Mouse (Mus musculus): ENCODE results near the gene Tmem130. TPM values are rescaled to one million over a fixed set of nuclear protein-coding genes. Genes with fewer than 3 reads are reported as not detected.
A peak's percentile ranks its signal among the peaks of the same experiment; 100 is the strongest.

The Tmem130 gene
- polyA plus RNA-seq, 1 experiment from 2014 or later, result 14.5 TPM

- no peak overlapping the region for H3K9ac ChIP-seq (ENCODE audit: low read length)
- no peaks in the 10 kb centered on the region for H3K9me3 ChIP-seq (ENCODE audit: control insufficient read depth, low read length)
- peaks cover 9% of the 10 kb centered on the region; the same call in 1 of the 2 replicates for H3K4me1 ChIP-seq (replicated peaks; ENCODE audit: control insufficient read depth, insufficient read depth, low read length)
- H3K4me2 ChIP-seq (ENCODE audit: low read depth, low read length, severe bottlenecking), result no peak overlapping the region
- DNase-seq (ENCODE audit: low spot score) (no peak), ATAC-seq (replicated peaks; ENCODE audit: low FRiP score) (no peak)
- no peak overlapping the region for H3K4me3 ChIP-seq (ENCODE audit: low read depth, low read length)
- H3K27me3 ChIP-seq (ENCODE audit: control insufficient read depth, insufficient read depth, low read length), result peaks cover 9% of the 10 kb centered on the region; the same call in 1 of the 2 replicates
- H3K36me3 ChIP-seq (ENCODE audit: control insufficient read depth, insufficient read depth, low read length), result no peaks in the 10 kb centered on the region
- WGBS, result 82% methylated on average over 3 of the region's 3 CpGs
- H3K27ac ChIP-seq (ENCODE audit: low read depth, low read length), result no peak overlapping the region
Measured at GRCm38 (mm10) chr5:144725554-144725953, 36.1 kb downstream of the Tmem130 start.

DNA sequence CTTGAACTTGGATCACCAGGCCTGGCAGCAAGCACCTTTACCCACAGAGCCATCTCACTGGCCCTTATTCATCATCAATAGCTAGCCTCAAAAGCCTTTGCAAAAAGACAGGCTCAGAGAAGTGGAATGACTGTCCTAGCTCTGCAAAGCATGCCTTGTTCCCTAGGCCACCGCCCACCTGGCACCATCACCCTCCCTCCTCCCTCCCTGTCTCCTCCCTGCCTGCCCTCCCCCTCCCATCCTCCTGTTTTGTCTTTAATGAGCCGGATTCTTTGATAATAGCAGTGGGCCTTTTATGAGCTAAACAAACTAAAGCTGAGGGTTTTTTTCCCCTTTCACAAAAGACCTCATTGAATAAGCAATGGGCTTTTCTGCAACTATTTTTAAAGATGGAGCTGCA, 36.7 kb downstream of the Tmem130 start:
- WGBS, result 21% methylated on average over 2 of the region's 2 CpGs
- Histone ChIP-seq H3K9me3 (ENCODE audit: control insufficient read depth, low read length) (no peaks in the 10 kb centered on the region), H3K4me2 (ENCODE audit: low read depth, low read length, severe bottlenecking) (no peak overlapping the region), H3K27me3 (ENCODE audit: control insufficient read depth, insufficient read depth, low read length) (peaks cover 9% of the 10 kb centered on the region; the same call in 1 of the 2 replicates), H3K9ac (ENCODE audit: low read length) (no peak overlapping the region), H3K4me1 (replicated peaks; ENCODE audit: control insufficient read depth, insufficient read depth, low read length) (peaks cover 11% of the 10 kb centered on the region; the same call in 1 of the 2 replicates), H3K36me3 (ENCODE audit: control insufficient read depth, insufficient read depth, low read length) (no peaks in the 10 kb centered on the region), H3K4me3 (ENCODE audit: low read depth, low read length) (no peak overlapping the region), H3K27ac (ENCODE audit: low read depth, low read length) (no peak overlapping the region)
- peak; percentile 73 for DNase-seq (ENCODE audit: low spot score)
- peak; percentile 76 for ATAC-seq (replicated peaks; ENCODE audit: low FRiP score)

GRCm38 (mm10) chr5:144720281-144720680, 41.3 kb downstream of the Tmem130 start:
- ATAC-seq (replicated peaks; ENCODE audit: low FRiP score) (no peak), DNase-seq (ENCODE audit: low spot score) (no peak)
- no peaks in the 10 kb centered on the region for H3K36me3 ChIP-seq (ENCODE audit: control insufficient read depth, insufficient read depth, low read length)
- no peaks in the 10 kb centered on the region for H3K9me3 ChIP-seq (ENCODE audit: control insufficient read depth, low read length)
- peaks cover 4% of the 10 kb centered on the region; the same call in 1 of the 2 replicates for H3K4me1 ChIP-seq (replicated peaks; ENCODE audit: control insufficient read depth, insufficient read depth, low read length)
- H3K27ac ChIP-seq (ENCODE audit: low read depth, low read length), result no peak overlapping the region
- H3K9ac ChIP-seq (ENCODE audit: low read length), result no peak overlapping the region
- 88% methylated on average over 4 of the region's 4 CpGs for WGBS
- H3K4me3 ChIP-seq (ENCODE audit: low read depth, low read length), result no peak overlapping the region
- H3K27me3 ChIP-seq (ENCODE audit: control insufficient read depth, insufficient read depth, low read length), result no peaks in the 10 kb centered on the region
- no peak overlapping the region for H3K4me2 ChIP-seq (ENCODE audit: low read depth, low read length, severe bottlenecking)

DNA sequence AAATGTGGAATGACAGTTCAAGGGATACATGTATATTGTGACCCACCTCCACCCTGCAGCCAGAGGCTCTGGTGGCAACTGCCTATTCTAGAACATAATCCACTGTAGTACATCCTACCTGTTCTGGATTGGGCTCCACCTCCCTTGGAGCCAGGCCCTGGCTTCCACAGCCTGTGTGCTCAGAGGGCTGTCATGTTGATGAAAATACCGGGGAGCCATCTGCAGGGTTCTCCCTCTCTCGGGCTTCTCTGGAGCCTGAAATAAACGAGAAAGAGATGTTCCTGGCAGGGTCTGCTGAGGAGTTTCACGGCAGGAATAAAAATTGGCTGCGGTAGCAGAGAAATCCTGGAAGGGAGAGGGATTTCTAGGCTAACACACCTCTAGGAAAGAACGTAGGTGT, 41.8 kb downstream of the Tmem130 start:
- Histone ChIP-seq H3K9me3 (ENCODE audit: control insufficient read depth, low read length) (no peaks in the 10 kb centered on the region), H3K4me2 (ENCODE audit: low read depth, low read length, severe bottlenecking) (no peak overlapping the region), H3K27me3 (ENCODE audit: control insufficient read depth, insufficient read depth, low read length) (no peaks in the 10 kb centered on the region), H3K4me1 (replicated peaks; ENCODE audit: control insufficient read depth, insufficient read depth, low read length) (peaks cover 2% of the 10 kb centered on the region; the same call in 1 of the 2 replicates), H3K4me3 (ENCODE audit: low read depth, low read length) (no peak overlapping the region), H3K36me3 (ENCODE audit: control insufficient read depth, insufficient read depth, low read length) (no peaks in the 10 kb centered on the region), H3K9ac (ENCODE audit: low read length) (no peak overlapping the region), H3K27ac (ENCODE audit: low read depth, low read length) (no peak overlapping the region)
- no peak for DNase-seq (ENCODE audit: low spot score)
- WGBS, result 81% methylated on average over 6 of the region's 6 CpGs
- no peak for ATAC-seq (replicated peaks; ENCODE audit: low FRiP score)

DNA sequence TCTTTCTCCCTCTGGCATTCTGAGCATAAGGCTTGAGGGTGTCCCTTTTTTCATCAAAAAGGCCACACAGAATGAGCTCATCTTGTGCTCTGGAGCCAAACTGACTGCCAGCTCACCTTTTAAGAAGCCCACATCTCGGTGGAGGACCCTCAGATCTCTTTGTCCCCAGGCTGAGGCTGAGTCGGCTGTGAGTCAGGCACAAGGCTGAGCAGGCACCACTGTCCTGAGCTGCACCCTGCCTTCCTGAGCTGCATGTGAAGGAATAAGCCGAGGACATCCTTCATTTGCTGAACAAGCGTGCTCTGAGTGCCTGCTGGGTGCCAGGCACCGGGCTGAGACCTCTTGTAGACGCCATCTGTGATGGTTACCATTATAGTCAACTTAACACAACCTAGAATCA, 44.4 kb downstream of the Tmem130 start:
- Histone ChIP-seq H3K9me3 (ENCODE audit: control insufficient read depth, low read length) (no peaks in the 10 kb centered on the region), H3K4me1 (replicated peaks; ENCODE audit: control insufficient read depth, insufficient read depth, low read length) (0 out of 2 replicates have a peak, but pooled peaks cover 2% of the 10 kb centered on the region), H3K9ac (ENCODE audit: low read length) (no peak overlapping the region), H3K27me3 (ENCODE audit: control insufficient read depth, insufficient read depth, low read length) (no peaks in the 10 kb centered on the region), H3K4me2 (ENCODE audit: low read depth, low read length, severe bottlenecking) (no peak overlapping the region), H3K27ac (ENCODE audit: low read depth, low read length) (no peak overlapping the region), H3K36me3 (ENCODE audit: control insufficient read depth, insufficient read depth, low read length) (no peaks in the 10 kb centered on the region), H3K4me3 (ENCODE audit: low read depth, low read length) (no peak overlapping the region)
- 76% methylated on average over 6 of the region's 6 CpGs for WGBS
- no peak for ATAC-seq (replicated peaks; ENCODE audit: low FRiP score)
- no peak for DNase-seq (ENCODE audit: low spot score)

DNA sequence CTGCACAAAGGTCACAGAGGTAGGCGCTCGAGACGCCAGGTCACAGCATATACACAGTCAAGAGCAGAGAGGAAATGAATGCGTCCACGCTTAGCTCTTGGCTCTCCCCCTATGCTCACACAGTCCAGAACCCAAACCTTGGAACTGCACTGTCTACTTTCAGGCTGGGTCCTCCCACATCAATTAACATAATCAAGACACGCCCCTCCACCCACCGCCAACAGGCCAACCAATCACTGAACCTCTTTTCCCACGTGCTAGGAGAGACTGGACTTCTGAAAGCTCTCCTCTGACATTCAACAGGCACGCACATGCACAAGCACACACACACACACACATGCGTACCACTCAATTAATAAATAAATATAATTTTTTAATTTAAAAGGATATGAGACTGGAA, 48.2 kb downstream of the Tmem130 start:
- Histone ChIP-seq H3K4me2 (ENCODE audit: low read depth, low read length, severe bottlenecking) (no peak overlapping the region), H3K4me1 (replicated peaks; ENCODE audit: control insufficient read depth, insufficient read depth, low read length) (no peaks in the 10 kb centered on the region), H3K27me3 (ENCODE audit: control insufficient read depth, insufficient read depth, low read length) (no peaks in the 10 kb centered on the region), H3K9ac (ENCODE audit: low read length) (no peak overlapping the region), H3K27ac (ENCODE audit: low read depth, low read length) (no peak overlapping the region), H3K9me3 (ENCODE audit: control insufficient read depth, low read length) (no peaks in the 10 kb centered on the region), H3K4me3 (ENCODE audit: low read depth, low read length) (no peak overlapping the region), H3K36me3 (ENCODE audit: control insufficient read depth, insufficient read depth, low read length) (no peaks in the 10 kb centered on the region)
- WGBS, result 87% methylated on average over 10 of the region's 10 CpGs
- no peak for DNase-seq (ENCODE audit: low spot score)
- ATAC-seq (replicated peaks; ENCODE audit: low FRiP score), result no peak

DNA sequence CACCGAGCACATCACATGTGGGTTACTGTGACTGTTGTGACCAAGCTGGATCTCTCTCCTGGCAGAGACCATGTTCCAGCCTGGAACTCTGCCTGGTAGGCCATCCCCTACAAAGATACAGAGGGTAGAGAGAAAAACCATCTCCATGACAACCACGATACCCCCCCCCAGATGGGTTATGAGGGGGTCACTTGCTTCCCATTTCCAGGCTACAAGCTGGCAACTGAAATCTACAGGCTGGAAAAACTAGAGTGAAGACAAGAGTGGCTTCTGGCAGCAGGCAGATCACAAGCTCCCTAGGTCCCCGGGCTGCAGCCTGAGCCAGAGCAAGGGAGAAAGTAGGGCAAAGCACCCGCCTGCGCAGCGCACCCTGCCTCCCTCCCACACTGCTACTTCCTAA, 54.0 kb downstream of the Tmem130 start:
- WGBS, result 96% methylated on average over 6 of the region's 6 CpGs

DNA sequence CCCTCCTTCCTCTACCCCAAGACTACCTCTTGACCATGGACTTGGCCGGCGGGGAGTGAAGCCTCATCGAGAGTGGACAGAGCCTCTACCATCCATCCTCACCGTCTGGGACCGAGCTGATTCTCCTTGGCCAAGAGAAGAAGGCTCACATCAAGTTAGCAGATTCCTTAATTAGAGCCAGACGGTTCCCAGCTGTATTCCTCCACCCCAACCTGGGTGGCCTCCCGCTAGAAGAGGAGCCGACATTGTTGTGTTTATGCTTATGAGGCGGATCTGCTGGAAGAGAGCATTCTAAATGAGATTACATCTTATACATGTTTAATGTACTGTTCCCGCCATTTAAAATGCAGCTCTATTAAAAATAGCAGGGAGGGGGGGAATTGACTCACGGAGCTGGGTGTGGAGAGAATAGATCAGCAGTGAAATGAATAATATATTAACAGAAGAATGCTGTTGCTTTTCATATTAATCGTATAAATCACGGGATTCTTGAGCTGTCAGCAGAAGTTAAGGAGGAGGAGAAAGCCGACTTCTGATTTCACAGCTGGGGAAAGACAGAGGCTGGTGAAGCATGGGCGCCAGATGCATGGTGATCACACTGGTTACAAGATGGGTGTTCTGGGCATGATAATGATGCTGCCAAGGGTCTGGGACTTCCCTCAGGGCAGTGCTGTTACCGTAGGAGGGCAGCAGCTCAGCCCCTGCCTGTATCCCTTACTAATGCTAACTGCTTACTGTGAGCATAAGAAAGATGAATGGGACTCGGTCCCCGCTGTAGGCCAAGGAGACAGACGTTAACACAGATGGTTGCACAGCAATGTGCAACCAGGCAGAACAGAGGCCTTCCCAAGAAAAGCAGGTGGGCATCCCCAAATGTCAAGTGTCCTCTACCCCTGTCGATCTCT, 57.9 kb downstream of the Tmem130 start:
- H3K4me3 ChIP-seq (ENCODE audit: low read depth, low read length), result no peak overlapping the region
- no peak overlapping the region for H3K9ac ChIP-seq (ENCODE audit: low read length)
- no peaks in the 10 kb centered on the region for H3K27me3 ChIP-seq (ENCODE audit: control insufficient read depth, insufficient read depth, low read length)
- H3K4me2 ChIP-seq (ENCODE audit: low read depth, low read length, severe bottlenecking), result no peak overlapping the region
- no peak for ATAC-seq (replicated peaks; ENCODE audit: low FRiP score)
- no peaks in the 10 kb centered on the region for H3K36me3 ChIP-seq (ENCODE audit: control insufficient read depth, insufficient read depth, low read length)
- no peak for DNase-seq (ENCODE audit: low spot score)
- H3K4me1 ChIP-seq (replicated peaks; ENCODE audit: control insufficient read depth, insufficient read depth, low read length), result no peaks in the 10 kb centered on the region
- no peaks in the 10 kb centered on the region for H3K9me3 ChIP-seq (ENCODE audit: control insufficient read depth, low read length)
- H3K27ac ChIP-seq (ENCODE audit: low read depth, low read length), result no peak overlapping the region
- 65% methylated on average over 20 of the region's 20 CpGs for WGBS

More for the DNA sequence above, 54.0 kb downstream of the Tmem130 start:
- H3K27me3 ChIP-seq (ENCODE audit: control insufficient read depth, insufficient read depth, low read length), result no peaks in the 10 kb centered on the region
- ATAC-seq (replicated peaks; ENCODE audit: low FRiP score), result no peak
- H3K27ac ChIP-seq (ENCODE audit: low read depth, low read length), result no peak overlapping the region
- no peaks in the 10 kb centered on the region for H3K36me3 ChIP-seq (ENCODE audit: control insufficient read depth, insufficient read depth, low read length)
- H3K4me1 ChIP-seq (replicated peaks; ENCODE audit: control insufficient read depth, insufficient read depth, low read length), result no peaks in the 10 kb centered on the region
- H3K4me2 ChIP-seq (ENCODE audit: low read depth, low read length, severe bottlenecking), result no peak overlapping the region
- no peak for DNase-seq (ENCODE audit: low spot score)
- H3K9ac ChIP-seq (ENCODE audit: low read length), result no peak overlapping the region
- H3K9me3 ChIP-seq (ENCODE audit: control insufficient read depth, low read length), result no peaks in the 10 kb centered on the region
- H3K4me3 ChIP-seq (ENCODE audit: low read depth, low read length), result no peak overlapping the region

Measured in forebrain, embryonic 11.5 days (tissue).